Mouse (Mus musculus): ENCODE results near the gene Mta3. TPM values are rescaled to one million over a fixed set of nuclear protein-coding genes. Genes with fewer than 3 reads are reported as not detected.
A peak's percentile ranks its signal among the peaks of the same experiment; 100 is the strongest.

Mta3 gene
- polyA plus RNA-seq, 1 experiment from 2014 or later: 71.7 TPM

DNA sequence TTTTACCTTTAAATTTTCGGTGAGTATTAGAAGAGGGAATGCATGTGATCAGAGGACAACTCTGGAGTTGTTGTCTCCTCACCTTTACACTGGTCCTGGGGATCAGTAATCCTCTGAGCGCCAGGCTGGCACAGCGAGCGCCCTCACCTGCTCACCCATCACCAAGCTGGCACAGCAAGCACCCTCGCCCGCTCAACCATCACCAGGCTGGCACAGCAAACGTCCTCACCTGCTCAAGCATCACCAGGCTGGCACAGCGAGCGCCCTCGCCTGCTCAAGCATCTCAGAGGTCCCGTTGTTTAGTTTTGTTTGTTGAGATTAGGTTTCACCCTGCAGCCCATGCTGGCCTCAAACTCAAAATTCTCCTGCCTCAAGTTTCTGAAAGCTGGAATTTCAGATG is 20.5 kb downstream of the Mta3 start:
- peaks cover 83% of the 10 kb centered on the region for H3K79me2 ChIP-seq (ENCODE audit: inconsistent target)
- no peak overlapping the region for H3K4me3 ChIP-seq (ENCODE audit: inconsistent target)
- no peaks in the 10 kb centered on the region for H3K36me3 ChIP-seq (ENCODE audit: inconsistent target)
- H3K27ac ChIP-seq: no peak overlapping the region
- 92% methylated on average over 11 of the region's 11 CpGs for WGBS (ENCODE audit: missing documents)

- WGBS (ENCODE audit: missing documents): 62% methylated on average over 4 of the region's 4 CpGs
- no peak overlapping the region for H3K4me3 ChIP-seq (ENCODE audit: inconsistent target)
- peaks cover 73% of the 10 kb centered on the region for H3K79me2 ChIP-seq (ENCODE audit: inconsistent target)
- no peaks in the 10 kb centered on the region for H3K36me3 ChIP-seq (ENCODE audit: inconsistent target)
- peak overlapping the region; percentile 51 for H3K27ac ChIP-seq
These were observed 21.7 kb downstream of the Mta3 start for GRCm38 (mm10) chr17:83727707-83728106.

GRCm38 (mm10) chr17:83729029-83729428 is 23.1 kb downstream of the Mta3 start:
- WGBS (ENCODE audit: missing documents): 94% methylated on average over 9 of the region's 9 CpGs
- H3K27ac ChIP-seq: no peak overlapping the region
- no peaks in the 10 kb centered on the region for H3K36me3 ChIP-seq (ENCODE audit: inconsistent target)
- peaks cover 73% of the 10 kb centered on the region for H3K79me2 ChIP-seq (ENCODE audit: inconsistent target)
- no peak overlapping the region for H3K4me3 ChIP-seq (ENCODE audit: inconsistent target)

- no peak overlapping the region for H3K27ac ChIP-seq
- no peak overlapping the region for H3K4me3 ChIP-seq (ENCODE audit: inconsistent target)
- 67% methylated on average over 6 of the region's 6 CpGs for WGBS (ENCODE audit: missing documents)
- H3K36me3 ChIP-seq (ENCODE audit: inconsistent target): no peaks in the 10 kb centered on the region
- H3K79me2 ChIP-seq (ENCODE audit: inconsistent target): peaks cover 77% of the 10 kb centered on the region
These were observed 24.2 kb downstream of the Mta3 start for GRCm38 (mm10) chr17:83730123-83730522.

DNA sequence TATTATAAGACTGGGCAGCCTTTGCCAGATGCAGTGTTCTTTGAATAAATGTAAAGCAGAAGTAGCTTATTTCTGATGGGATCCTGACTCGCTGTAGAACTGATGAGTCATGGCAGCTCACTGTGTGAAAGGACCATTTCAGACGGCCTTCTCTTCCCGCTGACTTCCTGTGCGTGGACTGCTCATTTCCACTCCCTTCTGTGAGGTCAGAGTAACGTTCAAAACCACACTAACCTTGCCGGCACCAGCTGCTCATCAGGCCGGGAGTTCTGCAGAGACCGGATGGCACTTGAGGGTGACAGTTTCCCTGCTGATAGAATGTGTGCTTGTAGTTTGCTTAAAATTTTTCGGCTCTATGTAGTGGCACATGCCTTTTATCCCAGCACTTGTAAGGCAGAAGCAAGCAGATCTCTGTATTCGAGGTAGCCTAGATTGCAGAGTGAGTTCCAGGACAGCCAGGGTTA is 26.2 kb downstream of the Mta3 start:
- Histone ChIP-seq H3K79me2 (ENCODE audit: inconsistent target) (peaks cover 78% of the 10 kb centered on the region), H3K36me3 (ENCODE audit: inconsistent target) (no peaks in the 10 kb centered on the region), H3K27ac (peak overlapping the region; percentile 73), H3K4me3 (ENCODE audit: inconsistent target) (peak overlapping the region; percentile 20; the same call in 1 of the 2 replicates)
- WGBS (ENCODE audit: missing documents): 2% methylated on average over 10 of the region's 10 CpGs

DNA sequence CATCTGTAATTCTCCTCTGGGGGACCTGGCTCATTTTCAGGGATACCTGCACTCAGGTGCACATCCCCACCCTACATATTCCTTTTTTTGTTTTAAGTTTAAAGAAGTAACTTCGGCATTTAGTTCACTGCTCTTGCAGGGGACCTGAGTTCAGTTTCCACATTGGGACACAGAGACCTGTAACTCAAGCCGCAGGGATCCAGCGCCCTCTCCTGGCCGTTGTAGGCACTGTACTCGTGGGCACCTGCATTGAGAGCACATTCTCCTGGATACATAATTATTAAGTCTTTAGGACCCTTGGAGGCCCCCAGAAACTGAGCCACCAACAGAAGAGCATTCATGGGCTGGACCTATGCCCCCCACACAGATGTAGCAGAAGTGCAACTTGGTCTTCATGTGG is 26.8 kb downstream of the Mta3 start:
- Histone ChIP-seq H3K36me3 (ENCODE audit: inconsistent target) (peaks cover 1% of the 10 kb centered on the region; the same call in 1 of the 2 replicates), H3K79me2 (ENCODE audit: inconsistent target) (peaks cover 78% of the 10 kb centered on the region), H3K4me3 (ENCODE audit: inconsistent target) (no peak overlapping the region; the same call in 1 of the 2 replicates), H3K27ac (peak overlapping the region; percentile 73)
- WGBS (ENCODE audit: missing documents): 13% methylated on average over 5 of the region's 5 CpGs

DNA sequence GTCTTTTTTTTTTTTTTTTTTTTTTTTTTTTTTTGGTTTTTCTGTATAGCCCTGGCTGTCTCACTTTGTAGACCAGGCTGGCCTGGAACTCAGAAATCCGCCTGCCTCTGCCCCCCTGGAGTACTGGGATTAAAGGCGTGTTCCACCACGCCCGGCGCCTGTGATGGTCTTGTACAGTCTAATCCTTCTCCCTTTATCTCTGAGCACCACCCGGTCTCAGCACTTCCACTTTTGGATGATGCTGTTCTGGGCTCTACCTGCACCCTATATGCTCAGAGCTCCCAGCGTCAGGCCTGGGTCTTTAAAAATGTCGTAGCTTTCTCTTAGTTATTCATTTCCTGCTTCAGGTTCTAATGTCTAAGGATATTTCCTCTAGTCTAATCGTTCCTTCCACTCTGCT is 30.7 kb downstream of the Mta3 start:
- Histone ChIP-seq H3K36me3 (ENCODE audit: inconsistent target) (peaks cover 23% of the 10 kb centered on the region; the same call in 1 of the 2 replicates), H3K27ac (no peak overlapping the region)
- WGBS (ENCODE audit: missing documents): 86% methylated on average over 9 of the region's 9 CpGs

DNA sequence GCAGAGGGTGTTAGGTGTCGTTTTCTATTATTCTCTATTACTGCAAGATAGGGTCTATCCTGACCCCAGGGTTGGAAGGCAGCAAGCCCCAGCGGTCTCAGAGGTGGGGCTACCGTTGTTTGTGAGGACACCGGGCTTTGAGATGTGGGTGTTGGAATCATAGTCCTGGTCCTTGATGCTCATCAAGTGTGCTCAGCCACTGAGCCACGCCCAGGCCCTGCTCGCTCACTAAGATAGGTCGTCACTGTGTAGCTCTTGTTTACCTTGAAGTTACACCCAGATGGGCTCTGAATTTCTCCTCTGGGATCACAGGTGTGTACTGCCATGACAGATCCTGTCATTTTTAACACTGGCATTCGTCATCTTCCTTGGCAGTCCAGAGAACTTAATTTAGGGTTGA is 31.8 kb downstream of the Mta3 start:
- 95% methylated on average over 7 of the region's 8 CpGs for WGBS (ENCODE audit: missing documents)
- H3K36me3 ChIP-seq (ENCODE audit: inconsistent target): peaks cover 23% of the 10 kb centered on the region; the same call in 1 of the 2 replicates
- peaks cover 38% of the 10 kb centered on the region; the same call in 1 of the 2 replicates for H3K79me2 ChIP-seq (ENCODE audit: inconsistent target)
- no peak overlapping the region for H3K27ac ChIP-seq
- H3K4me3 ChIP-seq (ENCODE audit: inconsistent target): no peak overlapping the region

More for the DNA sequence above, 30.7 kb downstream of the Mta3 start:
- Histone ChIP-seq H3K4me3 (ENCODE audit: inconsistent target) (no peak overlapping the region), H3K79me2 (ENCODE audit: inconsistent target) (peaks cover 39% of the 10 kb centered on the region; the same call in 1 of the 2 replicates)

- Histone ChIP-seq H3K79me2 (ENCODE audit: inconsistent target) (peaks cover 15% of the 10 kb centered on the region; the same call in 1 of the 2 replicates), H3K36me3 (ENCODE audit: inconsistent target) (peaks cover 30% of the 10 kb centered on the region; the same call in 1 of the 2 replicates), H3K27ac (no peak overlapping the region), H3K4me3 (ENCODE audit: inconsistent target) (no peak overlapping the region)
- 92% methylated on average over 7 of the region's 7 CpGs for WGBS (ENCODE audit: missing documents)
These were observed 34.2 kb downstream of the Mta3 start for GRCm38 (mm10) chr17:83740135-83740676.

DNA sequence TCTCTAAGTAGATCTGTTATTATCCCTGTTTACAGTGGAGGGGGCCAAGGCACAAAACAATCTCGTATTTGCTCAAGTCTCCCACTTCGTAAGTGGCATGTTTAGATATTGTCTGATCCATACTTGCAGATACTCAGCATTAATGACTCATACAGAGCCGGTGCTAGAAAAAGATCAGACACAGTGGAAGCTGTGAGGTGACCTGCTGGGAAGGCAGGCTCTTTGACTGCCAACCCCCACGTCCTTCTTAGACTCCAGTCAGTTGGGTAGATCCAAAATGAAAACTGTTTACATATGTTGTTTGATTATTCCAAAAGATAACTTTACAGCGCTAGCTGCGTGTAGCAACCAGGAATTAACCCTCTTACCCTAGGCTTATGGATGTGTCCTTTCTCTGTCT is 35.3 kb downstream of the Mta3 start:
- H3K36me3 ChIP-seq (ENCODE audit: inconsistent target): peaks cover 31% of the 10 kb centered on the region; the same call in 1 of the 2 replicates
- 96% methylated on average over 6 of the region's 6 CpGs for WGBS (ENCODE audit: missing documents)
- H3K4me3 ChIP-seq (ENCODE audit: inconsistent target): no peak overlapping the region

GRCm38 (mm10) chr17:83744231-83744824 is 38.4 kb downstream of the Mta3 start:
- WGBS (ENCODE audit: missing documents): 95% methylated on average over 11 of the region's 11 CpGs
- H3K27ac ChIP-seq: no peak overlapping the region
- no peak overlapping the region for H3K4me3 ChIP-seq (ENCODE audit: inconsistent target)
- H3K36me3 ChIP-seq (ENCODE audit: inconsistent target): peaks cover 14% of the 10 kb centered on the region; the same call in 1 of the 2 replicates
- no peaks in the 10 kb centered on the region for H3K79me2 ChIP-seq (ENCODE audit: inconsistent target)

More for the DNA sequence above, 35.3 kb downstream of the Mta3 start:
- no peak overlapping the region for H3K27ac ChIP-seq
- H3K79me2 ChIP-seq (ENCODE audit: inconsistent target): peaks cover 4% of the 10 kb centered on the region; the same call in 1 of the 2 replicates

- H3K79me2 ChIP-seq (ENCODE audit: inconsistent target): no peaks in the 10 kb centered on the region
- peaks cover 15% of the 10 kb centered on the region; the same call in 1 of the 2 replicates for H3K36me3 ChIP-seq (ENCODE audit: inconsistent target)
- WGBS (ENCODE audit: missing documents): 92% methylated on average over 7 of the region's 10 CpGs
- H3K4me3 ChIP-seq (ENCODE audit: inconsistent target): no peak overlapping the region
- no peak overlapping the region for H3K27ac ChIP-seq
These were observed 41.6 kb downstream of the Mta3 start for GRCm38 (mm10) chr17:83747405-83748160.

DNA sequence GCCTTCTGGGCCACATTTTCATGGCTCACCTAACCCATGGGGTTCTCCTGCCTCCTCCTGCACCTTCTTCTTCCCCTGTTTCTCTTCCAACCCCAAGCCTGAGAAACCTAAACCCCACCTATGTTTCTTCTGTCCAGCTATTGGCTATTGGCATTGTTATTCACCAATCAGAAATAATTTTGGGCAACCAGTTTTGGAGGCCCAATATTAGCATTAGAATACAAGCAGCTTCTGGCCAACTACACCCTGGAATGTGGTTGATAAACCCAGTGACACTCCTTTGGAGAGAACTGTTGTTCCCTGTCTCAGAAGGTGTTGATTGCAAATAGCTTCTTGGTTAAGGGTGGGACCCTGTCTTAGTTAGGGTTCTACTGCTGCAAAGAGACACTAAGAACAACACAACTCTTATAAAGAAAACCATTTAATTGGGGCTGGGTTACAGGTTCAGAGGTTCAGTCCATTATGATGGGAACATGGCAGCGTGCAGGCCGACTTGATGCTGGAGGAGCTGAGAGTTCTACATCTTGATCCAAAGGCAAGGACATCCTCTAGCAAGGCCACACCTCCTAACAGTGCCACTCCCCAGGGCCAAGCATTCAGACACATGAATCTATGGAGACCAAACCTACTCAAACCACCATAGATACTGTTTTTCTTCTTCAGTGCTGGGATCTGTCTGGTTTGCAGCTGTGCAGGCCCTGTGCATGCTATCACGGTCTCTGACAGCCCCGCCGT is 44.4 kb downstream of the Mta3 start:
- WGBS (ENCODE audit: missing documents): 94% methylated on average over 5 of the region's 5 CpGs
- Histone ChIP-seq H3K4me3 (ENCODE audit: inconsistent target) (no peak overlapping the region), H3K27ac (no peak overlapping the region), H3K79me2 (ENCODE audit: inconsistent target) (no peaks in the 10 kb centered on the region), H3K36me3 (ENCODE audit: inconsistent target) (peaks cover 27% of the 10 kb centered on the region; the same call in 1 of the 2 replicates)

Data from macrophage (primary cell).